Mouse (Mus musculus) left cerebral cortex, adult 2 months (tissue): Measurements from ENCODE around the gene Nt5dc1. TPM values are rescaled to one million over a fixed set of nuclear protein-coding genes. Genes with fewer than 3 reads are reported as not detected.

Source experiments
- DNase-seq, 2 experiments: peaks; one replicate each; pipeline ENCODE4 v3.0.0; 2021 to 2022; ENCODE audit warnings: low spot score in 2 of 2, mixed read lengths in 1 of 2; ENCODE audit errors: extremely low spot score in 1 of 2
- H3K27ac ChIP-seq: fragments of 200-600 bp; 2 replicates; pipeline ENCODE4 v1.8.1; 2022
- H3K4me3 ChIP-seq: fragments of 200-600 bp; 2 replicates; pipeline ENCODE4 v1.8.1; 2022
- CTCF ChIP-seq: fragments of 200-600 bp; IDR thresholded peaks from 2 replicates; pipeline ENCODE4 v1.8.1; 2022; ENCODE audit warnings: antibody characterized with exemption, mild to moderate bottlenecking, moderate library complexity
- intact Hi-C: fragments of 180-260 bp; cut with DNase I; formaldehyde crosslinking; loops from one replicate; pipeline ENCODE4 v1.15.1; 2025
- total RNA-seq, 2 experiments: library from RNA; stranded (reverse); gene quantifications; 2 replicates each; pipeline ENCODE4 v1.2.3; 2021

The Nt5dc1 gene
- total RNA-seq, 2 experiments from 2014 or later: 2.7 to 3.1 TPM

DNA sequence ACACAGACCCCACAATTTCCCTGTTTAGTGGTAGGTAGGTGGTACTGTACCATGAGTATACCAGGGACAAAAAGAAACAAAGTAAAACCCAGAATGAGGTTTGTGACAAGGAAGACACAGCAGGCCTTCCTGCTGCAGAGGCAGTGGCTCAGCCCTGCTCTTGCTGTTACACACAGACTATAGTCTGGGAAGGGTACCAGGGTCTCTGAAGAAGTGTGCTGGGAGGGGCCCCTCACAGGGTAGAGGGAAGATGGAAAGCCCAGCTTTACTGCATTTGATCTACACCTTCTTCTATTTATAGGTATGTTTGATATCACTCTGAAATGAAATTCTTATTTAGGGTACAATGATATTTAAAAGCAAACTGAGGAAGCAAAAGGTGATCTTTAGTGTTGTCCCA is 54.6 kb downstream of the Nt5dc1 start:
- Histone ChIP-seq H3K4me3 (no peak overlapping the region), H3K27ac (no peak overlapping the region)
- intact Hi-C loops: no loop called here
- DNase-seq: no peak
- TF ChIP-seq CTCF: no peak

DNA sequence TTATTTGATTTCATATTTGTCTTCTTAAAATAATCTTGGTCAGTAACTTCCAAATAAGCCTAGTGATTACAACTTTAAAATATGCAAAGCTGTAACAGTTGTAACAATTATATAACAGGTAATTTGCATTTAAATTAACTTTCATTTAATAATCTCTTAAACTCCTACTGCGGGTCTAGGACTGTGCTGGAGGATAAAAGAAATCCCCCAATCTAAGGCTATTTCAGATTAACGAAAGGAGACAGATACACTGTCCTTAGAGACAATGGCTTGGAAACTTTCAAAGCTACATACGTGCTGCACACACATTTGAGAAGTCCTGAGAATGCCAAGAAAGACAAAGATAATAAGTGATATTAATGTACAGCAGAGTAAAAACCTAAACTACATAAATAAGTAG is 60.1 kb downstream of the Nt5dc1 start:
- DNase-seq: no peak
- H3K4me3 ChIP-seq: no peak overlapping the region
- intact Hi-C loops: no loop called here
- no peak overlapping the region for H3K27ac ChIP-seq
- TF ChIP-seq CTCF: no peak

DNA sequence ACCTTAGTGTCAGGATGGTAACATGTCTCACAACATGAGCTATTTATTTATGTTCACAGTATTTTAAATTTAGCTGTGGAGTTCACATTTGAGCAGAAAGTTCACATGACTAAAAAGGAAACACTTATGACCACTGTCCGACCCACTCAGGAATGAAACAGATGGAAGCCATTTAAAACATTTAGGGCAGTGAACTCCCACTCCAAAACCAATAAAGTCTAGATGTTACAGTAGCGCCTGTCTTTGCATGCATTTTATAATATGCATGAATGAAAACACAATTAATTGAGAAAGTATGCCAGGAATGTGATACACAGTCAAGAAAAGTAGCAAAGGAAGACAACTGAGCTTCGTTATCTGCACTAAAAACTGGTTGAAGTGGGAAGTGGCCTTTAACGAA is 66.2 kb downstream of the Nt5dc1 start:
- DNase-seq: no peak
- Histone ChIP-seq H3K4me3 (no peak overlapping the region), H3K27ac (no peak overlapping the region)
- TF ChIP-seq CTCF: no peak
- intact Hi-C loops: no loop called here

DNA sequence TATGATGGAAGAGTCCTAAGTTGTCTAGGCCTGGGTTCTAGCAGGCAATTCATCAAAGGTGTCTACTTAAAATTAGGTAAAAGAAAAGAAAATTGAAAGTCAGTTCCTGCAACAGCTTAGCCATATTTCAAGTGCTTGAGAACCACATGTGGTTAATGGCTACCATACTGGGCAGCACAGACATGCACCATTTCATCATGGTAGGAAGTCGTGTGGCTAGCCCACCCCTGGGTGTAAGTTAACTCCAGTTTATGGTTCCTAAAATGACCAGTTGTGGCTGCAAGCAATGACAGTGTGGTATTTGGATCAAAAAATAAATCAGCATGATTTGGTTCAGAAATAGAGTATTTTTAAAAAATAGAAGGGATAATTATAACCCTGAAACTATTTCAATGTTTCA is 76.5 kb downstream of the Nt5dc1 start:
- Histone ChIP-seq H3K4me3 (no peak overlapping the region), H3K27ac (no peak overlapping the region)
- no peak for DNase-seq
- intact Hi-C loops: no loop called here
- no peak for TF ChIP-seq CTCF

DNA sequence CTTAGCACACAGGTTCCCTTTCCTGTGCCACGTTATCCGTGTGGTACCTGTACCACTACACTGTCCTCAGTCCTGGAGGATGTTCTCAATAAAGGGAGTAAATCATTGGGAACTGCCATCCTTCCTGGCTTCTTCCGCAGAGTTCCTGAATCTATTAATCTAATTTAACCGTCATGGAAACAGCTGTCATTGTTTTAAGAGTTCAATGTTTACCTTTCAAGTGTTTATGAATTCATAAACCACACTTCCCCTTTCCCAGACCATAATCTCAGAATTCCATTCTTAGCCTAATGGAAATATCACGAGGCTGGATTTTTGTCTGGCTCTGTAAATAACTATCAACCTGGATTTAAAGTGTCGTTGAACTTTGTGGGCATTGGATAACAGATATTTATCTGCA is 77.3 kb downstream of the Nt5dc1 start:
- TF ChIP-seq CTCF: no peak

DNA sequence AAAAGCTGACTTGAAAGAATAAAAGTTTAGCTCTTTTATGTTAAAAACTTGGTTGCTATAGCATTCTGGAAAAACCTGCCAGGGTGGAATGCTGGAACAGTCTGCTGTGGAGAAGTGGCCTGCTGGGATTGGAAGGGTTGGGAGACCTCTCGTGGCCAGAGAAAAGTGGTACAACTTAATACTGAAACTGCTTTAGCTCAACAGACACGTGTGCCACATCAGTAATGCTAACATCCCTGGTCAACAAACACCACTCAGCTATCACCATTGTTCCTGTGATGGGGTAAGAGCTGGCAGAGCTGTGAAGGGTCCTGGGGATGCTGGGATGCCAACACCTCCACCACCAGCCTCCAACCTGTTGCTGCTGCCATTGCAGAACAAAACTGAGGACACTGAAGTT is 90.0 kb downstream of the Nt5dc1 start:
- no peak overlapping the region for H3K27ac ChIP-seq
- intact Hi-C loops: loop anchor here (2.0 to 5.0 kb wide), 3 partner anchors 181 to 341 kb away; partner anchors contain the start of gene Trappc3l
- peak; percentile 49 to 61 for DNase-seq
- peak; percentile 67 for TF ChIP-seq CTCF
- no peak overlapping the region for H3K4me3 ChIP-seq

More for the DNA sequence above, 77.3 kb downstream of the Nt5dc1 start:
- no peak overlapping the region for H3K4me3 ChIP-seq
- H3K27ac ChIP-seq: no peak overlapping the region
- no peak for DNase-seq
- intact Hi-C loops: no loop called here

DNA sequence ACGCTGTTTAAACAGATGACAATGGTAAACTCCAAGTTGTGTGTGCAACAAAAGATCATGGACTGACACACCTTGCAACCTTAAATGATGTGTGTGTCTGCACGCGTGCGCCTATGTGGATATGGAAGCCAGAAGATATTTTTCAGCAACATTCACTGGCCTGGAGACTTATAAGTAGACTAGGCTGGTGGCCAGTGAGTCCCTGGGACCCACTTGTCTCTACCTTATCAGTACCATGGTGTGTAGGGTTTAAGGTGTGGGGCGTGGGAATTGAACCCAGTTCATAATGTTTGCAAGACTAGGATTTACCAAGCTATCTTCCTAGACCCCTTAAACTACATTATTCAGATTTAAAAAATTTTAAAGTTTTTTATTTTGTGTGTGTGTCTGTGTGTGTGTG is 91.2 kb downstream of the Nt5dc1 start:
- no peak for TF ChIP-seq CTCF
- H3K27ac ChIP-seq: no peak overlapping the region
- no peak for DNase-seq
- H3K4me3 ChIP-seq: no peak overlapping the region
- intact Hi-C loops: loop anchor here (5.0 kb wide), 2 partner anchors 180 to 340 kb away; no protein-coding TSS in a partner anchor

DNA sequence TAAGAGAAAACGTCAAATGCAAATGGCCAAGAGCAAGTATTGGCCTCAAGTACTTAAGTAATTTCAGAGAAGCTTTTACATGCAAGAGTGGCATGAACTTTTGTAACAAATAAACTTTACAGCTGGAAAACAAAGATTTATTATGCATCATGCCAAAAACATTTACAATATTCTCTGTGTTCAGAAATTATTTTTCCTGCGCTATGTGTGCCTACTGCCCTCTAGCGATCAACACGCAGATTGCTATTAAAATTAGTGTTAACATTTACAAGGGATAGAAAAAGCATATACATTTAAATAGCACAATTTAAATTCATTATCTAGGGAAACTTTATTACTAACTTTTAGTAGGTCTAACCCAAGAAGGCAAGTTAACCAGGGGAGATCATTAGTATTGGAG is 91.7 kb downstream of the Nt5dc1 start:
- H3K4me3 ChIP-seq: no peak overlapping the region
- DNase-seq: no peak
- intact Hi-C loops: loop anchor here (5.0 kb wide), 2 partner anchors 179 to 339 kb away; no protein-coding TSS in a partner anchor
- TF ChIP-seq CTCF: peak; percentile 90
- no peak overlapping the region for H3K27ac ChIP-seq

DNA sequence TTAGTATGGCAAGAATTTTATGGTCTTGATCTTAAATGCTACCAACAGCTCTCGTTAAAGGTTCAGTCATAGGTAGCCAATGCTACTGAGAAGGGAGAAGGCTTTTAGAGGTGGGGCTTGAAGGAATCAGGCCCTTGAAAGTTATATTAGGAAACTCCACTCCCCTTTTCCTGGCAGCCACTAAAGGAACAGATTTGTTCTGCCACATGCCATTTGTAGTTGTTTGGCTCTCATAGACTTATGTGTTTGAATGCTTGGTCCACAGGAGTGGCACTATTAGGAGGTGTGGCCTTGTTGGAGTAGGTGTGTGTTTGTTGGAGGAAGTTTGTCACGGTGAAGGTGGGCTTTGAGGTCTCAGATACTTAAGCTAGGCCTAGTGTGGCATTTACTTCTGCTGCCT is 97.5 kb downstream of the Nt5dc1 start:
- Histone ChIP-seq H3K4me3 (no peak overlapping the region), H3K27ac (no peak overlapping the region)
- no peak for TF ChIP-seq CTCF
- intact Hi-C loops: no loop called here
- DNase-seq: no peak

DNA sequence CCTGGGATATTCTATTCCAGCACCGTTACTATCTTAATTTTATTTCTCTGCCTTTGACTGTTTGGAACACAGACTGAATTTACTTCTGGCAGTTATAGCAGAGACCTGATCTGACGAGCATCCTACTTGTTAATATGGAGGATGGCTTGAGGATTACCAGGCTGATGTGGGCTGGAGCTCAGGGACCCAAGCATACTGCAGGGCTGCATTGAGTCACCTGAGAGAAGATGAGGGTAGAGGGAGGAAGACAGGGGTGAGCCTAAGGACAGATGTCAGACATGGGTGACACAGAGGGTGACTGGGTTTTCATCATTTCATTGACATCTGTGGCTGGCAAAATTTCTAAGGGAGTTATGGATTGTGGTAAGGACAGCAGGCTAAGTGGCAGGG is 101.1 kb downstream of the Nt5dc1 start:
- peak overlapping the region; percentile 85 for H3K27ac ChIP-seq
- DNase-seq: no peak
- intact Hi-C loops: no loop called here
- no peak for TF ChIP-seq CTCF
- no peak overlapping the region for H3K4me3 ChIP-seq

DNA sequence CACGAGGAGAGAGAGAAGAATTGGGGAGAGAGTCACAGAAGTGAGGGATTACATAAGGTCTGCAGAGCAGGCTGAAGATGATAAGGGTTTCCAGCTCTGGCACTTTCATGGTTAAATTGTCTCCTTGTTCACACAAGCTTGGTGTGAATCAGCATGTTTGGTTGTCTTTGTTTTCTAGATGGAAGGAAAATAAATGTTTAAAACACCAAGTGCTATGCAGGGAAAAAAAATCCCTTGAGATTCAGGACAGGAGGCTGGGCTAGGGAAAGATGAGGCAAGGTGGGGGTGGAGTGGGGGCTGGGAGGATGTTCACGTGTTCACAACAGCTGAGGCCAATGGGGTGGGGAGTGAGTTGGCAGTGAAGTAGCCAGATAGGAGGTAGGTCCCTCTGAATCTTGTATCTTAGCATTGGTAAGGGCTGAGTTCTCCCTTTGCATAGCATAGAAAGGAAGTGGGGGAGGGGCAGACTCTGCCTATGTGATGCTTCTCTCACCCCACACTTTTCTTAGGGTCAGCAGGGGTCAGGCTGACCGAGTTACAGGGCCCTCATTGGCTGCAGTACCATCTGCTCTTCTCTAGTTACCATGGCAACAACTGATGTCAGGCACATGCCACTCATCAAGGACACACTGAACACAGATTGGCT is 101.7 kb downstream of the Nt5dc1 start:
- intact Hi-C loops: no loop called here
- DNase-seq: peak; percentile 52 to 71
- Histone ChIP-seq H3K4me3 (peak overlapping the region; percentile 23; the same call in 1 of the 2 replicates), H3K27ac (peak overlapping the region; percentile 85)
- TF ChIP-seq CTCF: no peak

DNA sequence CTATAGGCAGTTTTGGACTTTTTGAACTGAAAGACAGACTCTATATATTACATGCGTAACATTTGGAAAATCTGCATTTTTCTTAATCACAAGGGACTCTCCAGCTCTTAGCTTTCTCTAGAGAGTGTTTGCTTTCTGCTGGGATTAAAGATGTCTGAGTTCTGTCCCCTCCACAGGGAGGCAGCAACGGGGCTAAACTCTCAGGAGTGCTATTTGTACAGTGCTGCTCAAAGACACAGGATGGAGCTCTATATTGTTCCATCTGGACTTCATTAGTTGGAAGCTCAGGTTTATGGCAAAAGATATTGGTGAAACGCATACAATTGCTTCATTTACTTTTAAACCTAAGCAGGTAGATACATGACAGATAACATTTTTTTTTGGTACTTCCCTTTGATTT is 105.8 kb downstream of the Nt5dc1 start:
- DNase-seq: no peak
- TF ChIP-seq CTCF: peak; percentile 34
- no peak overlapping the region for H3K27ac ChIP-seq
- H3K4me3 ChIP-seq: no peak overlapping the region
- intact Hi-C loops: no loop called here
